Mouse (Mus musculus): ENCODE measurements around the gene Mrpl38. TPM values are rescaled to one million over a fixed set of nuclear protein-coding genes. Genes with fewer than 3 reads are reported as not detected.

The Mrpl38 gene
- polyA plus RNA-seq (2017; shearing (Covaris generic)), result 72.0 TPM

DNA sequence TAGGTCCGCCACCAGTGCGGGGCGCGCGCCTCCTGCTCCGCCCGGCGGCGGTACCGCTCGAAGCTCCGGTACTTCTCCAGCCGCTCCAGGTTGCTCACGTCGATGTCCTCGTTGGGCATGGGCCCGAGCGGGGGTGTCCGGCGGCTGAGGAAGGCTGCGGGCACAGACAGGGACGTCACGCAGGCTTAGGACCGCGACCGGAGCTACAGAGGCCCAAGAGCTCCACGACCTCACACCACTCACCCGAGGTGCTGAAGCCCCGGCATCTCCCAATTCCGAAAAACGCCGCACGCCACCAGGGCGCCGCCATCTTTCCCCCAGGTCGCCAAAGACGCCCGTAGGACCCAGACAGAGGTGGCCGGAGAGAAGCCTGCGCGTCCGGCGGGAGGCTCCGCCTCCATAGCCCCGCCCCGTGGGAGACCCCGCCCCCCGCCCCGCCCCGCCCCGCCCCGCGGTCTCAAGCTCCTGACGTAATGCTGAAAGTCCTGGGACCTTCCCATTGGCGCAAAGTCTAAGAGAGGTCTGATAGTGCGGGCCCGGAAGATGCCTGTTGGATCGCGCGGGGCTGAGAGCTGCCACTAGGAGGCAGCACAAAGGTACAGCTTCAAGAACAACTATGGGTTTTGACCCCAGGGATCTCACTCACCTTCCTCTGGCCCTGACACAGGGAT, at the start of gene Mrpl38:
Gene Mrpl38 (minus strand): TSS at position 401 of the 671 bp plus-strand sequence.

DNA sequence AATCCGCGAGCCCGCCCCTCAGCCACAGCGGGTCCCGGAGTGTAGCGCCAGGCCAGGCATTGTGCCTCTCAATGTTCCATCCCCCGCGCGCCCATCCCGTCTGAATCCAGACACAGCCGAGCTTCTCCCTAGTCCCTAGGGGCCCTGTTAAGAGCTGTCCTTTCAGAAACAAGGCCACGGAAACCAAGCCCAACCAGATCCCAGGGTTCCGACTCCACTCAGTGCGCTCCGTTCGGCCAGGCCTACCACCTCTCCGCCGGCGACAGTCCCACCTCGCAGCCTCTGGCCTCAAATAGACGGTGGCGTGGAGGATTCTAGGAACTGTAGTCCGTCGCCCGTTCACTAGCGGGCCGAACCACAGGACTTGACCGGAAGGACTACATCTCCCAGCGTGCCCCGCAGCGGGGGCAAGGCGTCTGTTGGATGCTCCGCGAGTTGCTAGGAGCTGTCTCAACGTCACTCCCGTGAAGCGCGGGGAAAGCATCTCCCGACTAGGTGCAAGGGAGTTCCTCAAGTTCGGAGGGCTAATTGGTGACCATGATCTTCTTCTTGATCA, 29.3 kb upstream of the Mrpl38 start, which contains the start of gene Fbf1:
Gene Fbf1 (minus strand): TSS at position 283 of the 556 bp plus-strand sequence.

DNA sequence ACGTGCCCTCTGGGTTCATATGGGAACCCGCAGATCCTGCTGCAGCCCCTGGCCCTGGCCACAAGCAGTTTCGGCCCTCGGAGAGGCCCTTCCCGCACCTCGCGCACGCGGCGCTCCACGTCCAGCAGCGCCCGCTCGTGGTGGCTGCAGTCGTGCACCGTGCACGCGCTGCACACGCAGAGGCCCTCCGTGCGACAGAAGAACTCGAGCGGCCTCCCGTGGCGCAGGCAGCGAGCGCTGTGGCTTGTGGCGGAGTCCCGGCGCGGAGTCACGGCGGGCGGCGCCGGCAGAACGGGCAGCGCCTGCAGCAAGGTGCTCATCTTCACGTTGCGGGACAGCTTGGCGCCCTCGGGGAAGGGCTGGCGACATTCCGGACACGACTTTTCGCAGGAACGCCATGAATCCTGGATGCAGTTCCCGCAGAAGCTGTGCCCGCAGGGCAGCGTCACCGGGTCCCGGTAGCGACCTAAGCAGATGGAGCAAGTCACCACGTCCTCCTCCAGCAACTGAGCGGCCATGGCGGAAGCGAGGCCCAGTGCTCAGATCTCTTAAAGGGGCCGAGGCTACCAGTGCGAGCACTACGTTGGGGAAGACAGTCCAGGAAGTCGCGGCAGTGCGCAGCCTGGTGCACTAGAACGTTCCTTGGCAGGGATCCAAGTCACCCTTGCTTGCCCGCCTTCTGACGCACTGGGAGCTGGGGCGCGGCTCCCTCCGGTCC, 8.0 kb downstream of the Mrpl38 start, which contains the start of gene Trim65:
Gene Trim65 (minus strand): TSS at position 641 of the 718 bp plus-strand sequence.

DNA sequence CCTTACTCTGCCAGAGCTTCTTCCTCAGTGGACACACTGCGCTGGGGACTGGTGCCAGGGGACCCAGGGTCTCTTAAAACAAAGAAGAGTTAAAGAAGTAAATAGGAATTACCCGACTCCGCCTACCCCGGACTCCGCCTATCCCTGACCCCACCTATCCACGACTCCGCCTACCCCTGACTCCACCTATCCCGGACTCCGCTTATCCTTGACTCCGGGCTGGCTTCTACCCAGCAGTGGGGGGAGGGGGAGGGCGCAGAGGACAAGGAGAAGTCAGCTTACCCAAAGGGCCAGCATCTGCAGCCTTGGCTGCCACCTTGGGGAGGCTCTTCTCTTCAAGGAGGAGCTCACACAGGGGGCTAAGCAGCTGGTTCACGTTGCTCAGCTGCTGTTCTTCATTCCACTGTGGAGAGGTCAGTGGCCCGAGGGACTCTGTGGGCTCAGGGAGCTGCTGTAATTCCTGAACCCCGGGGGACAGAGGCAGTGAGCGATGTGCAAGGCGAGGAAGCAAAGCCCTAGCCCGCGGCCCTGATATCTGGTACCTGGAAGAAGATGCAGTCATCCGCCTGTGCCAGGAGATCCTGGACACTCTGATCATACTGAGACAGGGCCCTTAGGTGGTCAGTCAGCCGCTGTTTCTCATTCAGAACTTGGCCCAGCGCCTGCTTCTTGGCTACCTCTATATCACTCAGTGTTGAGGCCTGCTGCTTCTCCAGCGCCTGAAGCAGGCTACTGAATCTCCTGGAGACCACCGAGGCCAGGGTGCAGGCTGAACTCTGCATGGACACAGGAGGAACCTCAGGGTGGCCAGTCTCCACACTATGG, 11.3 kb downstream of the Mrpl38 start, which contains the start of gene Trim47:
Gene Trim47 (minus strand): TSS at position 55 of the 825 bp plus-strand sequence.

DNA sequence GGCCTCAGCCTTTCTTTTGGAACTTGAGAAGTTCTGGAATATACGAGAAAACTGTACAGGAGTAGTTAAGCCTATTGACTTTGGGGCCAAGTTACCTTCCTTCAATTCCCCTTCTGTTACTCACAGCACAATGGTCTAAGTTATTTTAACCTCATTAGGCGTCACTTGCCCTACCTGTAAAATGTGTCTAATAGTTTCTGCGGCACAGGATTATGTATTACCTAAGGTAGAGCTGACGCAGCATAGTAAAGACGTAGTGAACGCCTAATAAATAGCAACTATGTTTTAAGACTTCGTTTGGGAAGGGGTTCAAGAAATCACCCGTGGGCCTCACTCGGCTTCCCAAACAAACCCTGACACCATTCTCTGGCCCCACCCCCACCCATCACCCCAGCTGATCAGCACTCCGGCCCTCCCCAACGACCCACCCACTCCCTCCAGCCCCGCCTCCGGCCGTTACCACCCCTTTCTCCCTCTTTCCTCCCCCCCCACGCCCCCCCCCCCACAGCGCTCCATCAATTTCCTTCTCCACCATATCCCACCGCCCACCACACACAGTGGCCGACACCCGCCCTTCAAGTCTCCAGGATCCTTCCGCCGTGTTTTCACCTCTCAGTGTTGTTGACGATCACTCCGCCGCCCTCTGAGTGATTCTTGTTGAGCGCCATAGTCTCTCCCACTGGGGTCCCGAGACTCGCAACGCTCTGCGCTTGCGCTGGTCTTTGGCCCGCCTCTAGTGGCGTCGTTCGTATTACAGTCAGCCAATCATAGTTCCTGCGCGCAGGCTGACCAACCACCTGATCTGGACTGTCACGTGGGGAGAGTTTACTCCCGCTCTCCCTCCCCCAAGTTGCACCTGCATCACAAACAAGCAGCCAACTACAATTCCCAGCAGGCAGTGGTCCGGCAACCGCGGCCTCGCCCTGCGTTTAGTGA, 52.1 kb downstream of the Mrpl38 start, which contains the start of gene Wbp2:
Gene Wbp2 (minus strand): TSS at position 738 of the 936 bp plus-strand sequence.

Other genes starting within 250 kb of the Mrpl38 start
- gene Smim5, start 238.9 kb downstream of the Mrpl38 start, polyA plus RNA-seq (2017; shearing (Covaris generic)), result 0.44 TPM
- gene Smim6, start 226.9 kb downstream of the Mrpl38 start, polyA plus RNA-seq (2017; shearing (Covaris generic)), result 1.0 TPM
- 39.1 TPM for gene Sap30bp, start 205.6 kb downstream of the Mrpl38 start, polyA plus RNA-seq (2017; shearing (Covaris generic))
- 21.0 TPM for gene Recql5, start 205.4 kb downstream of the Mrpl38 start, polyA plus RNA-seq (2017; shearing (Covaris generic))
- gene Itgb4, start 164.2 kb downstream of the Mrpl38 start, polyA plus RNA-seq (2017; shearing (Covaris generic)), result 0.06 TPM
- 42.0 TPM for gene Galk1, start 126.1 kb downstream of the Mrpl38 start, polyA plus RNA-seq (2017; shearing (Covaris generic))
- gene H3f3b, start 110.9 kb downstream of the Mrpl38 start, polyA plus RNA-seq (2017; shearing (Covaris generic)), result 1,568 TPM
- gene Unk, start 108.5 kb downstream of the Mrpl38 start, polyA plus RNA-seq (2017; shearing (Covaris generic)), result 43.3 TPM
- gene Unc13d, start 60.9 kb downstream of the Mrpl38 start, polyA plus RNA-seq (2017; shearing (Covaris generic)), result 154 TPM
- 187 TPM for gene Wbp2, start 51.9 kb downstream of the Mrpl38 start, polyA plus RNA-seq (2017; shearing (Covaris generic))
- 0.61 TPM for gene Trim47, start 11.7 kb downstream of the Mrpl38 start, polyA plus RNA-seq (2017; shearing (Covaris generic))
- gene Trim65, start 7.7 kb downstream of the Mrpl38 start, polyA plus RNA-seq (2017; shearing (Covaris generic)), result 16.6 TPM
- gene Fbf1, start 29.3 kb upstream of the Mrpl38 start, polyA plus RNA-seq (2017; shearing (Covaris generic)), result 11.1 TPM
- 70.5 TPM for gene Ten1, start 60.0 kb upstream of the Mrpl38 start, polyA plus RNA-seq (2017; shearing (Covaris generic))
- 15.6 TPM for gene Acox1, start 60.2 kb upstream of the Mrpl38 start, polyA plus RNA-seq (2017; shearing (Covaris generic))
- gene Evpl, start 99.2 kb upstream of the Mrpl38 start, polyA plus RNA-seq (2017; shearing (Covaris generic)), result 0.23 TPM
- gene Srp68, start 135.3 kb upstream of the Mrpl38 start, polyA plus RNA-seq (2017; shearing (Covaris generic)), result 74.3 TPM
- not detected for gene Galr2, start 142.1 kb upstream of the Mrpl38 start, polyA plus RNA-seq (2017; shearing (Covaris generic))
- gene Exoc7, start 168.4 kb upstream of the Mrpl38 start, polyA plus RNA-seq (2017; shearing (Covaris generic)), result 86.8 TPM
- not detected for gene Foxj1, start 196.5 kb upstream of the Mrpl38 start, polyA plus RNA-seq (2017; shearing (Covaris generic))